Mouse (Mus musculus) midbrain, postnatal 0 days (tissue): Measurements from ENCODE around the gene H2-M10.4. TPM values are rescaled to one million over a fixed set of nuclear protein-coding genes. Genes with fewer than 3 reads are reported as not detected.
A peak's percentile ranks its signal among the peaks of the same experiment; 100 is the strongest.

Experiments
- ATAC-seq: fragments of 200-750 bp; cut with Nextera tagmentation; 2 replicates; pipeline ENCODE4 v1.8.0; 2017; ENCODE audit warnings: moderate number of reproducible peaks, mild to moderate bottlenecking, moderate TSS enrichment, moderate library complexity; ENCODE audit not compliant: low FRiP score
- DNase-seq: peaks from one replicate; pipeline ENCODE4 v3.0.0-alpha.2; 2015; ENCODE audit warnings: low spot score
- H3K27ac ChIP-seq: fragments of 300-500 bp; sonication (generic); 2 replicates; pipeline ENCODE4 v1.5.1; 2014; ENCODE audit warnings: low read depth, mild to moderate bottlenecking, low read length, mixed read lengths
- H3K27me3 ChIP-seq: fragments of 300-500 bp; sonication (generic); 2 replicates; pipeline ENCODE4 v1.6.1; 2014; ENCODE audit warnings: low read length, control low read depth, mixed read lengths; ENCODE audit not compliant: insufficient read depth
- H3K36me3 ChIP-seq: fragments of 300-500 bp; sonication (generic); 2 replicates; pipeline ENCODE4 v1.6.1; 2014; ENCODE audit warnings: low read length, control low read depth, mixed read lengths; ENCODE audit not compliant: insufficient read depth
- H3K4me1 ChIP-seq: fragments of 300-500 bp; sonication (generic); 2 replicates; pipeline ENCODE4 v1.6.1; 2014; ENCODE audit warnings: mild to moderate bottlenecking, control low read depth, antibody characterized with exemption, low read length, mixed read lengths; ENCODE audit not compliant: insufficient read depth
- H3K4me2 ChIP-seq: fragments of 300-500 bp; sonication (generic); 2 replicates; pipeline ENCODE4 v1.6.1; 2014; ENCODE audit warnings: low read depth, mild to moderate bottlenecking, low read length, mixed read lengths; ENCODE audit not compliant: poor library complexity, severe bottlenecking
- H3K4me3 ChIP-seq: fragments of 300-500 bp; sonication (generic); 2 replicates; pipeline ENCODE4 v1.5.1; 2014; ENCODE audit warnings: low read depth, mild to moderate bottlenecking, low read length, moderate library complexity
- H3K9ac ChIP-seq: fragments of 300-500 bp; sonication (generic); replicated peaks from 2 replicates; pipeline ENCODE4 v1.6.1; 2014; ENCODE audit warnings: mild to moderate bottlenecking, low read length, moderate library complexity, mixed read lengths; ENCODE audit not compliant: poor library complexity, severe bottlenecking
- H3K9me3 ChIP-seq: fragments of 300-500 bp; sonication (generic); 2 replicates; pipeline ENCODE4 v1.6.1; 2016; ENCODE audit warnings: low read length, control low read depth
- CTCF ChIP-seq: IDR thresholded peaks from 2 replicates; pipeline ENCODE4 v1.5.1; 2016; ENCODE audit warnings: antibody characterized with exemption, mild to moderate bottlenecking
- WGBS: fragments of 180-500 bp; shearing (Covaris S2); extraction: QIAGEN DNeasy Blood & Tissue Kit; methylation state at CpG from one replicate; pipeline ENCODE4 v1.1.7; 2014; 5-methylcytosine and 5-hydroxymethylcytosine counted together
- polyA plus RNA-seq: library from polyadenylated mRNA; unstranded; fragments of >200 nt; fragmentation: Nextera tagmentation; extraction: Ambion mirVana; gene quantifications from 2 replicates; pipeline ENCODE4 v1.2.1, GENCODE M21; 2015
- total RNA-seq: library from RNA; depleted of rRNA; stranded (reverse); fragments of >200 nt; gene quantifications from 2 replicates; pipeline ENCODE4 v1.2.3, GENCODE M21; 2014; rRNA removed

Gene H2-M10.4
- total and polyA plus RNA-seq, 2 experiments from 2014 or later: not detected

DNA sequence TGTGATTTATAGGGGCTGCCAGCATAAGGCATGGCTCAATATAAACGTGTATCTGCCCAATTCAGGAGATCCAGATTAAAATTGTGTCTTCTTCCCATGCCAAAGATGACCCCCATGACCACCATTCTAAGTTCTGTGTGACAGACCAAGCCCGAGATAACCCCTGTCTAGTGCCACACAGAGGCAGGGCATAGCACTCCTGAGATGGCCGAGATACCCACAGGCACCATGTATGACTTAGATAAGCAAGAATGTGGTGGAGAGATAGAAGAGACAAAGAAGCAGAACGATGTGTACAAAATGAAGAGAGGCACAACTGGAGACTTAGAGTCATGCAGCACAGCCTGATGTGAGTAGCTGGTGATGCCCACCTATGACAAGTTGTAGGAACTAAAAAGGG lies 5.9 kb downstream of the H2-M10.4 start:
- no peak for ATAC-seq
- H3K4me2 ChIP-seq: no peak overlapping the region
- no peaks in the 10 kb centered on the region for H3K9me3 ChIP-seq
- 77% methylated on average over 4 of the region's 4 CpGs for WGBS
- no peaks in the 10 kb centered on the region for H3K27me3 ChIP-seq
- H3K4me1 ChIP-seq: no peaks in the 10 kb centered on the region
- H3K27ac ChIP-seq: no peak overlapping the region
- no peak overlapping the region for H3K4me3 ChIP-seq
- H3K9ac ChIP-seq: no peak overlapping the region
- H3K36me3 ChIP-seq: no peaks in the 10 kb centered on the region
- TF ChIP-seq CTCF: no peak
- DNase-seq: no peak

DNA sequence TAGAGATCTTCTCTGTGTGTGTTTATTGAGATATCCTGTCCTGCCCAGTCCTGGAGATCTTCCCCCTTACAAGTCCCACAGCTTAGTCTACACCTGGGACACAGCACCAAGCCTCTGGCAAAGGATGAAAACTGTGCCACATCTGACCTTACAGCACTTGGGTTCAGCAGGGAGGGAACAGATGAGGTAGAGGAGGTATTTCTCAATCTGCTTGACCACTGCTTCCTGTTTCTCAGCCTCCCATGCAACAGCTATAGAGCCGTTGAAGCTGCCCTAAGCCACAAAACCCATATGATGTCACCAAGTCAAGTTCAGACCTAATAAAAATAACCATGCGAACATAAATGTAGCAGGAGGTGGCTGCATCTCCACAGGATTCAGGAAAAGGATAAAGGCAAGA lies 30.7 kb downstream of the H2-M10.4 start:
- ATAC-seq (no peak), DNase-seq (no peak)
- Histone ChIP-seq H3K4me1 (no peaks in the 10 kb centered on the region), H3K27me3 (no peaks in the 10 kb centered on the region), H3K4me2 (no peak overlapping the region), H3K9me3 (no peaks in the 10 kb centered on the region), H3K27ac (no peak overlapping the region), H3K36me3 (no peaks in the 10 kb centered on the region), H3K4me3 (no peak overlapping the region), H3K9ac (no peak overlapping the region)
- WGBS: 80% methylated on average over 2 of the region's 2 CpGs
- no peak for TF ChIP-seq CTCF

DNA sequence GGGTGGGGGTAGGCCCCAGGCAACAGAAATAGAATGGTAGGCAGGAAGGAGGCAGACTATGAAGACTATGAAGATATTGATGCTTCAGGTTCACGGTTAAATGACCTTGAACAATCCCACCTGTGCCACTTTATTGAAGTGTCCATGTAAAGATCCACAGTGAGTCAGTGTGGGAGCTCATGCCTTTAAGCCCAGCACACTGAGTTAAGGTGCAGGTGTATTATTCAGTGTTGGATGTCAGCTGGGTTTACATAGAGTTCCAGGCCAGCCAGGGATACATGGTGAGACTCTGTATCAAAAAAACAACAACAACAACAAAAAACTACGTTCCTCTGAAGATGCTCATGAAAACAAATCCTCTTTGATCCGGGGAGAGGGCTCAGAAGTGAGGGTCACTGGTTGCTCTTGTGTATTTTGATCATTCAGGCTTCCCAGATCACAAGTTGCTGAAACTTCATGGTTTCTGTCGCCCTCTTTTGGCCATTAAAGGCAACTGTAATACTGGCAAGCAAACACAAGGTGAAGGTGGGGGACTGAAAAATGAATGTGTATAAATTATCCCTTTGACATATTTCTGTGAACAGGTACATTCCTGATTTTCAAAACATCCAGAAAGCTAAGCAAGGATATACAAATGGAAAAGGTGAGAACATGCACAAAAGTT lies 43.9 kb downstream of the H2-M10.4 start:
- DNase-seq (peak; percentile 86), ATAC-seq (peak; percentile 71)
- Histone ChIP-seq H3K4me3 (no peak overlapping the region), H3K9ac (no peak overlapping the region), H3K4me1 (no peaks in the 10 kb centered on the region), H3K36me3 (no peaks in the 10 kb centered on the region), H3K27ac (no peak overlapping the region), H3K9me3 (no peaks in the 10 kb centered on the region), H3K4me2 (no peak overlapping the region), H3K27me3 (no peaks in the 10 kb centered on the region)
- WGBS: 25% methylated on average over 4 of the region's 4 CpGs
- TF ChIP-seq CTCF: peak; percentile 91

DNA sequence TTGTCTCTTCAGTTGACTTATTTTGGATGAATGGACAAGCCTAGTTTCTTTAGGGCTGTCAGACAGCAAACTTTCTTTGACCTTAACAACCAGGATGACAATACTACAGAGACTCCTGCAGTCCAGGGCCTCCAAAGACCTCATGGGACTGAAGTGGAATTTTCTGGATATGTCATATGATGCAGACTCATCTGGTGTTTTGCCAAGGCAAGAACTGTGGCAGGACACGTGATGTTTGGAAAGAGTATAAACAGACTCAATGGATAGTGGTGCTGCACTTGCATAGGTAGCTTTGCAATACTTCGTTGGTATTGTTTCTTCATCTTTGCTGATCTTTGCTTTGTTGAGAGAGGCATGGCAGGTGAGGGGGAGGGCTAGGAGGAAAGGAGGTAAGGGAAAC lies 44.7 kb downstream of the H2-M10.4 start:
- WGBS: 61% methylated on average over 2 of the region's 2 CpGs
- Histone ChIP-seq H3K4me3 (no peak overlapping the region), H3K9me3 (no peaks in the 10 kb centered on the region), H3K4me1 (no peaks in the 10 kb centered on the region), H3K27me3 (no peaks in the 10 kb centered on the region), H3K36me3 (no peaks in the 10 kb centered on the region), H3K4me2 (no peak overlapping the region), H3K9ac (no peak overlapping the region), H3K27ac (no peak overlapping the region)
- ATAC-seq (no peak), DNase-seq (no peak)
- TF ChIP-seq CTCF: no peak

DNA sequence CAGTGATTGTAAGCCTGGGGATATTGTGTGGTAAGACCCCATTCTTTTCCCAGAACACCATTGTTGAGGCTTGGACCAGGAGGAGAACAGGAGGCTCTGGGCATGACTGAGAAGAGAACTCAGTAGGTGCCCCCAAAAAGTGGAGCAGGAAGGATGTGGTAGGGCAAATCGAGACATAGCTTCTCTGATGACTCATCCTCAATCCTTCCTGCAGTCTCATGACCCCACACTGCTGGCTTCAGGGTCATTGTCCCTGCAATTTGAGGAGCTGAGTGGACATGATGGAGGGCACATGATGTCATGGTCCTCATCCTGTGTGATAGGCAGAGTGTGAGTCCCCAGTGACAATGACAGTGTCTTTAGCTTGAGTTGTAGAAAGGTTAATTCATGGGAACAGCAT lies 46.7 kb downstream of the H2-M10.4 start:
- H3K9me3 ChIP-seq: no peaks in the 10 kb centered on the region
- no peak for ATAC-seq
- H3K4me1 ChIP-seq: no peaks in the 10 kb centered on the region
- no peak overlapping the region for H3K4me3 ChIP-seq
- H3K9ac ChIP-seq: no peak overlapping the region
- H3K4me2 ChIP-seq: no peak overlapping the region
- H3K36me3 ChIP-seq: no peaks in the 10 kb centered on the region
- H3K27ac ChIP-seq: no peak overlapping the region
- DNase-seq: no peak
- H3K27me3 ChIP-seq: no peaks in the 10 kb centered on the region
- no peak for TF ChIP-seq CTCF
- WGBS: 60% methylated on average over 1 of the region's 1 CpGs

DNA sequence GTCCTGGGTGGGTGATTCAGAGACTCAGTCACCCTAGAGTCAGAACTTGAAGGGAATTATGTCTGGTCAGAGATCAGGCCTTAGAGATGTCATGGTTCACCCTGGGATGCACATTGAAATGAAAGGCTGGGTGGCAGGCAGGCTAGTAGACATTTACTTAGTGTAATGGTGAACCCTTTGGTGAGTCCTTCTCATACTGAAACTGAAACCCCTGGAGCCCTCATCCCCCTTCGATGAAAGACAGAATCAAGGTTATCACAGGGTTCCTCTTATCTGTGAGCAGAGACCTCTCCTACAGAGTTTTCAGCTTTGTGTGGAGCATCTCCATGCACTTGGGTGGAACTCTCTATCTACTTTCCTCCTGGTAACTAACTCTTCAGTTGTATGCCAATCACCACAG lies 47.8 kb downstream of the H2-M10.4 start:
- TF ChIP-seq CTCF: no peak
- H3K27ac ChIP-seq: no peak overlapping the region
- no peak overlapping the region for H3K4me2 ChIP-seq
- H3K36me3 ChIP-seq: no peaks in the 10 kb centered on the region
- no peak for ATAC-seq
- 81% methylated on average over 1 of the region's 1 CpGs for WGBS
- no peak for DNase-seq
- no peaks in the 10 kb centered on the region for H3K4me1 ChIP-seq
- H3K9ac ChIP-seq: no peak overlapping the region
- no peaks in the 10 kb centered on the region for H3K9me3 ChIP-seq
- H3K27me3 ChIP-seq: no peaks in the 10 kb centered on the region
- no peak overlapping the region for H3K4me3 ChIP-seq

Other genes with a start within 250 kb of the H2-M10.4 start
- 47.7 and 48.5 TPM in 2 replicates for gene Rpp21, start 204.3 kb downstream of the H2-M10.4 start, total RNA-seq
- 169 and 187 TPM in 2 replicates for gene Rpp21, start 204.3 kb downstream of the H2-M10.4 start, polyA plus RNA-seq
- 23.5 and 29.6 TPM in 2 replicates for gene Trim39, start 190.1 kb downstream of the H2-M10.4 start, total RNA-seq
- gene Trim39, start 190.1 kb downstream of the H2-M10.4 start, polyA plus RNA-seq: 12.5 and 14.3 TPM in 2 replicates
- not detected in 2 replicates for gene H2-M10.2, start 175.8 kb downstream of the H2-M10.4 start, total RNA-seq
- gene H2-M10.2, start 175.8 kb downstream of the H2-M10.4 start, polyA plus RNA-seq: not detected in 2 replicates
- gene H2-M10.1, start 136.2 kb downstream of the H2-M10.4 start, total RNA-seq: not detected in 2 replicates
- gene H2-M10.1, start 136.2 kb downstream of the H2-M10.4 start, polyA plus RNA-seq: not detected in 2 replicates
- not detected in 2 replicates for gene H2-M10.3, start 93.9 kb downstream of the H2-M10.4 start, total RNA-seq
- gene H2-M10.3, start 93.9 kb downstream of the H2-M10.4 start, polyA plus RNA-seq: not detected in 2 replicates
- gene H2-M11, start 84.7 kb upstream of the H2-M10.4 start, total RNA-seq: not detected in 2 replicates
- gene H2-M11, start 84.7 kb upstream of the H2-M10.4 start, polyA plus RNA-seq: not detected in 2 replicates
- gene H2-M9, start 180.3 kb upstream of the H2-M10.4 start, total RNA-seq: not detected in 2 replicates
- gene H2-M9, start 180.3 kb upstream of the H2-M10.4 start, polyA plus RNA-seq: not detected in 2 replicates
- gene H2-M1, start 209.9 kb upstream of the H2-M10.4 start, total RNA-seq: not detected in 2 replicates
- gene H2-M1, start 209.9 kb upstream of the H2-M10.4 start, polyA plus RNA-seq: not detected in 2 replicates